Mouse (Mus musculus): ENCODE measurements around the gene Szt2. TPM values are rescaled to one million over a fixed set of nuclear protein-coding genes. Genes with fewer than 3 reads are reported as not detected.

The Szt2 gene
- total RNA-seq, 2 experiments from 2014 or later: 12.8 to 12.9 TPM

Other genes starting within 250 kb of the Szt2 start
- gene Kdm4a, start 229.2 kb downstream of the Szt2 start, total RNA-seq (2021): 10 to 100 TPM; 38.1 to 39.0 TPM
- 10 to 100 TPM; 22.6 to 29.3 TPM for gene Ptprf, start 117.9 kb downstream of the Szt2 start, total RNA-seq (2021)
- 10 to 100 TPM; 44.3 to 46.2 TPM for gene Med8, start 64 bp upstream of the Szt2 start, total RNA-seq (2021)
- 10 to 100 TPM; 37.5 to 37.7 TPM for gene Elovl1, start 18.8 kb upstream of the Szt2 start, total RNA-seq (2021)
- gene Cdc20, start 28.1 kb upstream of the Szt2 start, total RNA-seq (2021): 10 to 100 TPM; 24.9 to 25.3 TPM
- gene Mpl, start 48.2 kb upstream of the Szt2 start, total RNA-seq (2021): under 1 TPM; 0.12 to 0.34 TPM
- gene Tie1, start 80.8 kb upstream of the Szt2 start, total RNA-seq (2021): 100 to 1,000 TPM; 114 to 120 TPM
- not detected for gene 2610528J11Rik, start 117.7 kb upstream of the Szt2 start, total RNA-seq (2021)
- gene Tmem125, start 134.8 kb upstream of the Szt2 start, total RNA-seq (2021): under 1 TPM in 1 of 2 experiments, not detected in 1; 0.12 TPM
- gene Cfap57, start 211.5 kb upstream of the Szt2 start, total RNA-seq (2021): under 1 TPM; 0.07 to 0.17 TPM
- 10 to 100 TPM; 39.8 to 49.6 TPM for gene Ebna1bp2, start 211.5 kb upstream of the Szt2 start, total RNA-seq (2021)
- gene Olfr62, start 249.7 kb upstream of the Szt2 start, total RNA-seq (2021): not detected